Mouse (Mus musculus) B cell, adult 67 days (primary cell): Measurements from ENCODE around the gene Olfr548-ps1. TPM values are rescaled to one million over a fixed set of nuclear protein-coding genes. Genes with fewer than 3 reads are reported as not detected.

ENCODE experiments used
- total RNA-seq, 2 experiments: library from RNA; stranded (reverse); gene quantifications; 4 replicates each; pipeline ENCODE4 v1.2.4; 2023

The Olfr548-ps1 gene
- total RNA-seq, result not detected

DNA sequence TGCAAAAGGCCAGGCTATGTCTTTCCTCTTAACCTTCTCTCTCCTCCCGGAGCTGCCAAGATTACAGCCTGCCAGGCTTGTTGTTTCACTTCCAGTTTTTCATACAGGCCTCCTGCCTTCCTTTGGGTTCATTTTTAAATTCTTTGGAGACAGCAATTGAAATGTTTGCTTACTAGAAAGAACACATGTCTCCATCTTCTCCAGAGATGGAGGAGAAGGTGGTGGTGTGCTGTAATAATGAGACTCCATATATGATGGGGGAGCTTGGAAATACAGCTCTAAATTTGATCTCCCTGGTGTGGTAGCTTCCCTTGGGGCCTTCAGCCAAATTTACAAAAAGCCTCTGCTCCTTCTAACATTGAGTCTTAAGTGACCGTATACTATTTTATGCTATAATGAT is at the start of gene Olfr548-ps1:
Gene Olfr548-ps1, plus strand, starts transcription at position 301 of the 400 bp plus-strand sequence.

DNA sequence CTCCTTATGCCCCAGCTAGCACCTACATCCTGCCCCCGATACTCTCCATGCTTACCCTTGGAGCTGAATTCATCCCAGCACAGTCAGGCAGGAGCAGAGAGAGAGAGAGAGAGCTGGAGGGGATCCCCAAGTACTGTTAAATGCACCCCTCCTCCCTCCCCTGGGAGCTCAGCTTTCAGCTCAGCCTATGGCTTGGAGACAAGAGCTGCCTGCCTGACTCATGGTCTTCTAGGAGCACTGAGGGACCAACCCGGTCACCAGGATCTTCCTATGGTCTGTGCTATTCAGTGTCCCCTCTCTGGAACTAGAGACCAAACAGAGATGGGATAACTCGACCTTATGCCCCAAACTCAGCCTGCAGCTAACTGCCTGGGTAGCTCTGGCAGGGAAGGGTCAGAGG is 41.2 kb upstream of the Olfr548-ps1 start, which contains the start of gene Olfr545:
Gene Olfr545, minus strand, starts transcription at position 101 of the 400 bp plus-strand sequence.

DNA sequence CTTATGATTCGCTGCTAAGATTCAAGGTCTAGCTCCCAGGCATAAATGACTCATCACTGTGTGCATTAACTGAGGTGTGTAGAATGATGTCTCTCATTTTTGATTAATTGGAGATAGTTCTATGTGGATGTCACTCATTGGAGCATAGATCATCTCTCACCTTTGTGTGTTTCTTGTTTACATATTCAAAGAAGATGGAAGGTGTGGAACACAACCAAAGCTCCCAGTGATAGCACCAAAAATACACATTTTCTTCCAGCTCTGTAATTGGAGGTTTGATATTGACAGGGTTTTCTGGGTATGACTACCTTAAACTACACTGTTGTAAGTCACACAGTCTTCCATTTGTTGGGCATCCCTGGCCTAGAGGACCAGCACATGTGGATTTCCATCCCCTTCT is 6.2 kb upstream of the Olfr548-ps1 start, which contains the start of gene Olfr547:
Gene Olfr547, plus strand, starts transcription at position 301 of the 400 bp plus-strand sequence.

DNA sequence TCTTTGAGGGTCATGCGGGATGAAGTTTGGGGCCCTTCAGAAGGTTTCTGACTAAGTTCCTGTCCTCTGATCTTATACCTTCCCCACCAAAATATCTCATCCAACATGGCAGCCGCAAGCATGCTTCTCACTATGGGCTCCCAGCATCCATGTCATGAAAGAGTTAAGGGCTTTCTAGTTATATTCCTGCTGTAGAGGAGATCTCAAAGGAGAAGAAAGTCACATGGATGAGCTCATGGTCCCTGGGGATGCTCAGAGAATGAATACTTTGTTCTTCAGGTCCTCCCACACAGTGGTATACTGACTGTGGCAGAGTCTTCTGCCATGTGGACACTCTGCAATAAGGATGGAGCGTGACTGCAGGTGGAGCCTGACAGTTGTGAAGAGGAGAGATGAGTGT is 8.9 kb downstream of the Olfr548-ps1 start, which contains the start of gene Olfr549:
Gene Olfr549, plus strand, starts transcription at position 301 of the 400 bp plus-strand sequence.

DNA sequence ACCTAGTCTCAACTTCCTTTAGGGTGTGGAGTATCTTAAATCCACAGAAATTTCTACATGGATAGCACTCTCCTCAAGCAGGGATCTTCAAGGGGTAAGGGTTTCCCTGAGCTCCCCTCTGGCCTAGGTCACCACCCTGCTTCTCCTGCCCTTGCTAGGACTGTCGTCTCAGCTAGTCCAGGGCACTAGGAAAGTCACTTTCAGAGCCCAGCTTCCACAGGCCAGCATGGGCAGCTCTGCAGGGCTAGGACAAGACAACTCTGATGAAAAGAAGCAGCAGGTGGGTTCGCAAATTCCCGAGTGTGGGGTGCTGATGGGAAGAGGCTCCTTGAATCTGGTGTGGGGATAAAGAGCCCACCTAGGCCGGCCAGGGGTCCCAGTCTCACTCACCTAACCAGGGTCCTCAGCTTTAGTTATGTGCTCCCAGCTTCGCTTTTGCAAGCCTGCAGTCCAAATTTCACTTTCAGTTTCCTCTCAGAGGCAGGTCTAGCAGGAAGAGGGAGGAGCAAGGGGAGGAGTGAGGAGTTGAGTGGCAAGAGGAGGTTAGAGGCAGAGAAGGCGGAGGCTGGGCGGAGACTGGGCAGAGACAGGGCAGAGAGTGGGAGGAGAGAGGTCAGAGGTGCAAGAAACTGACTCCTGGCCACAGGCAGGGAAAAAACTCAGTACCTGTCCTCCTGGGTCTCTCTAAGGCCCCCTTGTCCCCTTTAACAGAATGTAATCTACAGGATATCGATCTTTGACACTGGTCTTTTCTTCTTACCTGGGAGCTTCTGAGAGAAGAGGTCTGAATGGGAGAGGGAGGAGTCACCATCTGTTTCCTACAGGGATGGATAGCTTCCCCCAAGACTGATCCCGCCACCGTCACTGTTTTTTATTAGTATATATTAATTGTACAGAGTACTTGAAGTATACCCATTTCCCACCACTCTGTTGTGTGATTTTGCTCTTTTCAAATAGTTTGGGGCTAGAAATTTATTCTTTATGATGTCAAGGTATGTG is 24.6 kb downstream of the Olfr548-ps1 start, which contains the start of gene Trim21:
Gene Trim21, minus strand, starts transcription at position 488 of the 999 bp plus-strand sequence.

DNA sequence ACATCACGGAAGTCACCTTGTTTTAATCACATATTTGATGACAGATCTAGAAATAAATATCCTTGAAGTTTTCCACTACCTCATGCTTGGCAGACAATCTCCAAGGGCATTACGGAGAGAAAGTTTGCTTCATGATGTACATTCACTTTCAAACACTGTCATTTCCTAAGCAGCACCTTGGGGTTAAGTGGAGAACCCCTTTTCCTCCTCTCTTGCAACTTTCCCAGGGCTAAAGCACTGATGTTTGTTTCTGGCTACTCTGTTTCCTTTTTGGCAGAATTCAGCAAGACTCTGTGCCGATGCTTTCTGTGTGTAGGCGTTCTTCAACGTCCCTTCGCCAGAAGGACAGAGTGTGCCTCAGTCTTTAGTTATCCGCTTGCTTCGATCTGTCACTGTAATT is 30.4 kb downstream of the Olfr548-ps1 start, which contains the start of gene Olfr550:
Gene Olfr550, plus strand, starts transcription at position 301 of the 400 bp plus-strand sequence.

DNA sequence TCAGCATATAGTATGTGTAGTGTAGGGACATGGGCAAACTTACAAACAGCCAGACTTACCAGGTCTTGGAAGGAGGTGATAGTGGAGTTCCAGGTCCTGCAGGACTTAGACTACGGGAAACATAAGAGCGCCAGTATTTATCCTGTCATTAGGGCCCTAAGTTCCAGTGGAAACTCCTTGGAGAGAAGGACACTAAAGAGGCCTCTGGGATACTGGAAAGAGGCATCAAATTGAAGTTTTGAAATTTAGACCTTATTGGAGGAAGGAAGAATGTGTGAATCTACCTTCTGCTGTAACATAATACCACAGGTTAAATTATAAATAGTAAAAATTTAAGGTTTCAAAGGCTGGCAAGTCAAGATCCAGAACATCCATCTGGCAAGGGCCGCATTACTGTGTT is 51.1 kb downstream of the Olfr548-ps1 start, which contains the start of gene Olfr551:
Gene Olfr551, minus strand, starts transcription at position 101 of the 400 bp plus-strand sequence.

Other genes starting within 250 kb of the Olfr548-ps1 start
- 10 to 100 TPM; 44.7 to 44.9 TPM for gene Rrm1, start 99.2 kb upstream of the Olfr548-ps1 start, total RNA-seq
- not detected for gene Olfr543, start 59.2 kb upstream of the Olfr548-ps1 start, total RNA-seq
- gene Olfr544, start 52.6 kb upstream of the Olfr548-ps1 start, total RNA-seq, result not detected
- gene Olfr545, start 41.3 kb upstream of the Olfr548-ps1 start, total RNA-seq, result not detected
- not detected for gene Olfr547, start 6.1 kb upstream of the Olfr548-ps1 start, total RNA-seq
- gene Olfr549, start 9.0 kb downstream of the Olfr548-ps1 start, total RNA-seq, result not detected
- gene Trim21, start 24.6 kb downstream of the Olfr548-ps1 start, total RNA-seq, result 10 to 100 TPM; 31.0 to 47.2 TPM
- not detected for gene Olfr550, start 30.5 kb downstream of the Olfr548-ps1 start, total RNA-seq
- gene Olfr551, start 51.0 kb downstream of the Olfr548-ps1 start, total RNA-seq, result not detected
- gene Olfr552, start 56.9 kb downstream of the Olfr548-ps1 start, total RNA-seq, result under 1 TPM in 1 of 2 experiments, not detected in 1; 0.18 TPM
- not detected for gene Olfr553, start 77.3 kb downstream of the Olfr548-ps1 start, total RNA-seq
- not detected for gene Olfr554, start 97.5 kb downstream of the Olfr548-ps1 start, total RNA-seq
- not detected for gene Olfr555, start 117.9 kb downstream of the Olfr548-ps1 start, total RNA-seq
- not detected for gene Olfr556, start 124.0 kb downstream of the Olfr548-ps1 start, total RNA-seq
- gene Trim68, start 146.4 kb downstream of the Olfr548-ps1 start, total RNA-seq, result 10 to 100 TPM; 21.8 to 29.3 TPM
- not detected for gene Olfr557, start 155.0 kb downstream of the Olfr548-ps1 start, total RNA-seq
- gene Olfr558, start 161.3 kb downstream of the Olfr548-ps1 start, total RNA-seq, result not detected
- not detected for gene Olfr33, start 178.2 kb downstream of the Olfr548-ps1 start, total RNA-seq
- not detected for gene Olfr559, start 186.6 kb downstream of the Olfr548-ps1 start, total RNA-seq
- not detected for gene Olfr560, start 218.5 kb downstream of the Olfr548-ps1 start, total RNA-seq
- gene Olfr78, start 218.6 kb downstream of the Olfr548-ps1 start, total RNA-seq, result not detected
- not detected for gene Olfr561, start 230.3 kb downstream of the Olfr548-ps1 start, total RNA-seq